Mouse (Mus musculus) lung, postnatal 0 days (tissue): ENCODE data around the gene AI854703.

ENCODE experiments used
- CTCF ChIP-seq: IDR thresholded peaks from 2 replicates; pipeline ENCODE4 v1.5.1; 2016; ENCODE audit warnings: antibody characterized with exemption, mild to moderate bottlenecking
- EP300 ChIP-seq: IDR thresholded peaks from 2 replicates; pipeline ENCODE4 v1.6.1; 2016; ENCODE audit warnings: antibody characterized with exemption, mild to moderate bottlenecking, control low read depth

DNA sequence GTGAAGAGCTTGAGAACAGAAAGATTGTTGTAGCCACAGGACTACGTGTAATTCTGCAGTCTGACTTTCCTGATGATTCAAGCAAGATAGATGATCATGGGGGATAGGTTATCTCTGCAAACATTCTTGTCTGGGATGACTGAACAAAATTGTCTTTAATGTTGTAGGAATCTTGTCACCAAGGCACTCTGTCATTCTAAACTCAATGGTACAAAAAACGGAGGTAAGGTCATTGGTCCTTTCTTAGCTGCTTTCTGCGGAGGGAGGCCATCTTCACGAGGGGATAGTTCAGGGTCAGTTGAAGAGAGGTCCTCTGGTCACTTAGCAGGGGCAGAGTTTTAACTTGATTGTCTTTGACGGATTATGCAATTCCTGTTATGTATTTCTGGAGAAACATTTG, 47.8 kb upstream of the AI854703 start:
- no peak for TF ChIP-seq CTCF
- TF ChIP-seq EP300: no peak
